Mouse (Mus musculus) urinary bladder, postnatal 10 days (tissue): ENCODE measurements around the gene Epn3.

Experiments used
- DNase-seq: peaks from one replicate; pipeline ENCODE4 v3.0.0; 2022; ENCODE audit warnings: low spot score

The Epn3 gene

DNA sequence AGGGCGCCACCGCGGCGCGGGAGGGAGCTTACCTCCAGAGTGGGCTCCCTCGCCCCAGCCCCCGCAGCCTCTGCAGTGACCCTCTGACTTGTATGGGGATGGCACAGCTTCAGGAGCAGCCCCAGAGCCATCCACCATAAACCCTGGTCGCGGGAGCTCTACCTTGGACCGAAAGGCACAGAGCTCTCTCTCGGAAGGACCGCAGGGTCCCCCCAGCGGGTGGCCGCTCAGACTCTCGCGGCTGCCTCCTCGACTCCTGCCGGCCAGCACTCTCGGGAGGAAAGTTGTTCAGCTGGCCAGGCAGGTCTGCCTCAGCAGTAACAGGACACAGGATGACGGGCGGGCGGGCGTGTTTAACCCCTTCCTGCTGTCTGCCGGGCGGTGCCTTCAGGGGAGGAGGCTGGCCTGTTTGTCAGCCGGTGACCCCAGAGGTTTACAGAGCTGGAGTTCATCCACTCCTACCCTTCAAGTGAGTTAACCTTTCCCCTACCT, at the start of gene Epn3:
TSS of gene Epn3 (minus strand) at position 314 of the 492 bp plus-strand sequence.
- DNase-seq = no peak

DNA sequence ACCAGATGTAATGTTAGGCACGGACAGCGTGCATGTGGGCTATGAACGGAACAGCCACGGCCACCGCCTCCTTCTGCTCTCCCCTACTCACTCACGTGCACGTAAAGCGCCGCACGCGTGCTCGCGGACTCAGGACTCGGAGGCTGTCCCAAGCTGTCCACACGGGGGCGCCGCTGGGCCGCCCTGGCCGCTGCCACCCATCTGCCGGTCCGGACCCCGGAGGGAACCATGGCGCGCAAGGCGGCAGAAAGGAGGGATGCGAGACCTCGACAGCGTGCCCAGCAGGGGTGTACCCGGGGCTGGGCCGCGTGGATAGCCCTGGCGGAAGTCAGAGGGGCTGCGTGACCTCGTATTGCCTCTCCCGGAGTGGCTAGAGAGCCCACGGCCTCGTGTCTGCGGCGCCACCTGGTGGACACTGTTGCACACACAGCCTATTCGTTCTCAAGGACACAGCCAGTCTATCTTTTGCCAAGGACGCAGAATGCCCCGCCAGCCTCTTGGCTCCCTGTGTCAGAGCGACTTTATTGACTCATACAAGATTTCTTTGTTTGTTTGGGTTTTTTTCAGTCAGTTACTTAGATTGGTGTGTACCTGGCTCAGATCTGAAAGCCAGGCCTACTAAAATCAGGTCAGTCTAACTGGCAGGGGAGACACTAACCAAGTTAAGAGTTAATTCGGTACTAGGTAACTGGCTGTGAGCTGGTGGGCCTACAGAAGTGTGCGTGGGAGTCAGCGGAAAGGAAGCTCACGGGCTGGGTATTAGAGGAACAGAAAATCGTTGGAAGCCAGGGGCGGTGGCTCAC, 49.3 kb upstream of the Epn3 start, which contains the start of gene Rsad1:
TSS of gene Rsad1 (minus strand) at position 368 of the 803 bp plus-strand sequence.
- DNase-seq = peak; percentile 81

DNA sequence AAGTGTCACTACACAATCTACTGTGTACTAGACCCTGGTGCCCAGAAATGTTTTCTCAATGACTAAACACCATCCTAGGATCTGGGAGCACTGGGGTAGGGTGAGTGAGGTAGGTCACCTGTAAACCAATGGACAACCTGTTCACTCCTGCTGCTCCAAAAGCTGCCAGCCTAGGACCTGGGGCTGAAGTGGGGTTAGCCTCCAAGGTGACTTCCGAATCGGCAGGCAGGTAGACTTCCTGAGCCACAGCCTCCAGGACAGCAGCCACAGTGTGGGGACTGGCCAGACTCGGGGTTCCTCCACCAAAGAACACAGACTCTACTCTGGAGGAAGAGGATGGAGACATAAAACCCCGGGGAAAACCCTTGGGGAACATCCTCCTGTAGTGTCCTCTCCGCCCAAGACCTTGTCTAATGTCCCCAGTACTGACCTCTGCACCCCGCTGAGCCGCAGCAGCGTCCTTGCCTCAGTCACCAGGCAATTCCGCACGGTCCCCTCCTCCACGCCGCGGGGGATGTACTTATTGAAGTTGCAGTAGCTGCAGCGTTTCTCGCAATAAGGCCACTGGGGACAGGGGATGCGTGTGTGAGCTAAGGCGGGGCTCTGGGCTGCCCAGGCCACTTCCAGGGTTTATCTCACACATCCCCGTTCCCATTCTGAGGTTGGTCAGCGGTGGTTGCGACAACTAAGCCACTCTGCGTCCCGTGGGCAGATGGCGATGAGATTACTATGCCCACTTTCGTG, 48.4 kb upstream of the Epn3 start:
- DNase-seq = no peak

DNA sequence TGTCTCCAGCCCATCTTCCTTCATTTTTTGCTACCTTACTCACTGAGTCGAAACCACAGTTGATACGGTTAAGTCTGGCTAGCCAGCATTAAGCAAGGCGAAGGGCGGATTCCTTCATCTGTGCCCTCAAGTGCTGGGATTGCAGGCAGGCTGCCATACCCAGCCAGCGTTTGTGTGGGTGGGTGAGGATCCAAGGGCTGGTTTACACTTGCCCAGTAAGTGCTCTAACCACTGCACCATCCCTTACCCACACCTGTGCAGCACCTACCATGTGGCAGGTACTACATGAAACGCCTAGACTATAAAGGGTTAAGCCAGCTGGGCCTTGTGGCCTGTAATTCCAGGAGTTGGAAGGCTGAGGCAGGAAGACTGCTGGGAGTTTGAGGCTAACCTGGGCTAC, 47.5 kb upstream of the Epn3 start:
- no peak for DNase-seq

DNA sequence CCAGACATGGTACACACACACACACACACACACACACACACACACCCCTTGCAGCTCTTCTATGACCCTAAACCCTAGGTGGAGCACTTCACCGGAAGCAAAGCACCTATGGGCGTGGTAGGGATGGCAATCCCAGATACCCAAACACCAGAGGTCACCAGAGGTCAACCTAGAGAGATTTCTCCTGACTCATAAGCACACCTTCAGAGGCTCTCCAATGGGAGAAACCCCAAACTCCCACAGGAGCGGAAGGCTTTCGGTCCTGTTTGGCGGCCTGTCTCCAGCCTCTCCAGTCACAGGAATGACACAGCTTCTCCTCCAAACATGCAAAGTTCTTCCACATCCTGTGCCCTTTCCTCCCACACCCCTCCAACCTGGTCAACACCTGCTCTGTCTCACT, 46.6 kb upstream of the Epn3 start:
- DNase-seq = no peak

DNA sequence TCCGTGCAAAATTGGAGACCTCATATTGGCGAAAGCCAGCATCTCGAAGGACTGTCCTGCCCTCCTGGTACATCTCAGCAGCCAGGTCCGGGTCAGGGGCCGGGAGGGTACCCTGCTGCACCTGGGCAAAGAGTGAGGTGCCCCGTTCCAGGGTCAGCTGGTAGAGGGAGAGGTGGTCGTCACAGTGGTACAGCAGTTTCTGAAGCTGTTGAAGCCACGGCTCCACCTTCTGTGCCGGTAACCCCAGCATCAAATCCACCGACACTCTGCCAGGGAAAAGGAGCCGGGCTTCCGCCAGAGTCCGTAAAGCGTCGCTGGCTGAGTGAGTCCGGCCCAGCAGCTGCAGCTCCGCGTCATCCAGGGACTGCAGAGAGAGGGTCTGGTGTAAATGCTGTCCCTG, 44.6 kb upstream of the Epn3 start:
- DNase-seq = no peak

DNA sequence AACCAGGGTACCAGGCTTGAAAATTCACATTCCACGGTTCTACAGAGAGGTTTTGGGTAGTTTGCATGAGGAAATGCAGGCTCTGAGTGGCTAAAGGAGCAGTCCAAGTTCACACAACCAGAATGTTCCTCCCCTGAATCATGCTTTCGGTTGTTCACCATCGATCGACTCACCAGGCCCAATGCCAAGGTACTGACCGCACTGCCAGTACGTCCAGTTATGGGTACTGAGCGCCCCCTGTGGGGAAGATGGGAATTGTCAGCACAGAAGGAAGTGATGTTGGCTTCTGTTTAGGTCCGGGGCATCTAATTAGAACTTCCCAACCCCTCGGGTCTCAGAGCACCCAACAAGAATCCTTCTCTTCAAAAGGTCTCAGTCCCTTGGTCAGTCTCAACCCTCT, 44.2 kb upstream of the Epn3 start:
- DNase-seq = peak; percentile 91

DNA sequence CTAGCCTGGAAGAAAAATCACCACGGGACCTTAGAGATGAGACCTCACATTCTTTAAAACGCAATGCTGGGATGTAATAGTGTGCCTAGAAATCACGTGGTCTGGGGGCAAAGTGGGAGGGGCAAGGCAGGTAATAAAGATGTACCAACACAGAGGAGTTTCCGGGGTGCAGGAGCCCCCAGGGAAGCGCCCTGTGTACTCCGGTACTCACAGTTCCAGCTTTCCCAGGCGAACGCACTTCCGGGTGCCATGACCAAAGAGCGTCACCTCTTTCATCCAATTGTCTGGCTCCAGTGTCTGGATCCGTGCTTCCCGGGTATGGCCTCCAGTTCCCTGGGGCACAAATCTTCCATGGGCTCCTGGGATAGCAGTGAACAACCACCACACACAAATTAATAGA, 43.6 kb upstream of the Epn3 start:
- no peak for DNase-seq

DNA sequence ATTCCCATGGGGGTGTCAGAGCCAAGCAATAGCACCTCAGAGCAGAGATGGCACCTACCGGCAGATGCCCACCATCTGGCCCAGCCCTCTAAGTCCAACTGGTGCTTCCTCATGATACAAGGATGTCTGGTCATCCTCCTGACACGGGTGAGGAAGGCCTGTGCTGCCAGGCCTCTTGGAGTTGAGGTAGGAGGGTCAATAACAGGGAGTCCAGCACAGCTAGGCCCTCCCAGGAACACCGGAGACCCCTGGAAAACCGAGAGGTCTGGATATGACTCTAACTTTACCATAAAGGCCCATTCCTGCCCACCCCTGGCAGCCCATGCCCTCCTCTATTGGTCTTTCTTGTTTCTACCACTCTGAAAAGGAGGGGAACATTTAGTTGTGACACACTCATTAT, 42.6 kb upstream of the Epn3 start:
- no peak for DNase-seq

DNA sequence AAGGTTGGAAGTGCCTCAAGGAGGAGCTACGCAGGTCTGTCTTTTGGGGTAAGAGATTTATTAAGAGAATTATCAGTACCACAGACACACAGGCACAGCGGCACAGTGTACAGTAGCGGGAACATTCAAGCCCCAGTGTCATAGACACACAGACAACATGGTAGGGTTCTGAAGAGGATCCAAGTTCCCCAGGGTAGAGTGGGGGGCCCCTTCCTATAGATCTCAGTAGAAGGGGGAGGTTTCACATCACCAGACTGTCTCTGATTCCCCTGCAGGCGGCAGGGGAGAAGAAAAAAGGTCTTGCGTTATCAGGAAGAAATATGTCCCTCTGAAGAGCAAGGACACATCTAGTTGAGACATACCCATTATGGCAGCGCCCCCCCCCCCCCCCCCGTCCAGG, 40.0 kb upstream of the Epn3 start:
- no peak for DNase-seq

DNA sequence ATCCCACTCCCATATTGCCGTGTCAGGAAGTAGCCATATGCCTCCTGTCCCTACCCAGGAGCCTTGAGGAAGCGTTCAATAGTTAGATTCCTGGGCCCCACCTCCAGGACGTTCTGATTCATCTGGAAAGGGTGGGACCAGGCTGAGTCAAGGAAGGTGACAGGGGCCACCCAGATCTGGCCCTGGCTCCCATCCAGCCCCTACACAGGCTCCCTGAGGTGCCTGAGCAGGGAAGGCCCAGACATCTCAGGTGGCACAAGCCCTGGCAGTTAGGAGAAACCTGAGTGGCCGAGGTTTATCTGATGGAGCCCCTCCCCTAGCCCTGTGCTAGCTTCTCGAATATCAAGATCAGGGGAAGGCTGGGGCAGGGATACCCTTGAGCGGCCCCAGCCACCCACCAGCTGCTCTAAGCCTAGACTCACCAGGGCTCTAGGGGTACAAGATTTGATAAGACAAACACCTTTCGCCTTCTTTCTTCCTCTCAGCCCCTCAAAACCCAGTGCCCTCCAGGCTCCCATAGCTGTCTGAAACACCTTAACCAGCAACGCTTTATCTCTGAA, 39.0 kb upstream of the Epn3 start:
- no peak for DNase-seq

DNA sequence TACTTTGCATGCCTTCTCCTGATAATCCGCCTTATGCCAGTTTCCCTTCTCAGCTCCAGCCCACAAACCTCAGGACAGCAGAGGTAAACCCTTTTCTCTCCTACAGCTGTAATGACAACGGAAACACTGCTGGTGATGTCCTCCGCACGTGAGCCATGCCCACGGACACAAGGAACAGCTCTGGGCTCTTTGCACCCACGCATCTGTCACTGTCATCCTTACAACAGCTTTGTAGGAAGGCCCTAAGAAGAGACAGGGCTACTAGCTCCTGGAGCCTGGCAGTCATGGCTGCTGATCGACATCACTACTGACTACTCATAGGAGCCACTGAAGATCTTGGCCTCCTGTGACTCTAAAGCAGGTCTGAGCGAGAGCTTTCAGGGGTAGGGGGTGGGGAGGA, 33.4 kb upstream of the Epn3 start:
- DNase-seq = no peak

DNA sequence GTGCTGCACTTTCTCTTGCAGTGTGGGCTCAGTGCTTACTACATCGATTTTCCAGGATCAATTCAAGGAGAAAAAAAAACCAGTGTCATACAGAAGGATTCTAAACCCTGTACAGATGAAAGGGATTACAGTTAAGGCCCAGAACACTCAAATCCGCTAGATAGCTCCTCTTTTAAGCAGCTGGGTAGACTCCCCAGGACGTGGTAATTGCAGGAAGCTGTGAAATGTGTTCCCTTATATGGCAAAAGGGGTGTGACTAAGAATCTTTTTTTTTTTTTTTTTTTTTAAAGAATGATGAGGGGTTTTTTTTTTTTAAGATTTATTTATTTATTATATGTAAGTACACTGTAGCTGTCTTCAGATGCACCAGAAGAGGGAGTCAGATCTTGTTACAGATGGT, 29.1 kb upstream of the Epn3 start:
- no peak for DNase-seq

DNA sequence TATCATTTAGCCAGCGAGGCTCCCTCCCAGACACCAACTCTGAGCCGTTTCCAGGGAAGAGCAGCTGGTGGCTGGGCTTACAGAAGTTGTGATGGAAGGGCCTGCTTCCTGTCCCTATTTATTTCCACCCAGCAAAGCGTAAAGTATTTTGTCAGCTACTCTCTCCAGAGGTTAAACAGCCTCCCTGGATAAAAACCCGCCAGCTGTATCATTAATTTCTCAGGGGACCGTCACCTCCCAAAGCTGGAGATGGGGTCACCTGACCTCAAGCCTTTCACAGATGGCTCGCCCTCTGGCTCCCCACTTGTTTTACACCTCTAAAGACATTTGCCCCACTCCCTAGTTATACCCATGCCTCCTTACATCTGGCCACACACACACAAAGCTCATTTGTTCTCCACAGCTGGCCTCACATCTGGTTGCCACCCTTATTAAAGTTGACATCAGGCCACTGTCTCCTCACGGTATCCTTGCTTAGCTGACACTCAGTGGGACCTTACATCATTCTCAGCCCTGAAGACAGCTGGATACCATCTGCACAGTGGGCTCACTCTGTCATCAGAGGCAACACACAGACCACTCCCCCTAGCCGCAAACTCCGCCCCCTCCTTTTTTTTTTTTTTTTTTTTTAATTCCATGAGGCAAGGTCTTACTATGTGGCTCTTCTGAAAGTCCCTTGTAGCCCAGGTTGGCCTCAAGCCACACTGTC, 26.6 kb upstream of the Epn3 start:
- no peak for DNase-seq

DNA sequence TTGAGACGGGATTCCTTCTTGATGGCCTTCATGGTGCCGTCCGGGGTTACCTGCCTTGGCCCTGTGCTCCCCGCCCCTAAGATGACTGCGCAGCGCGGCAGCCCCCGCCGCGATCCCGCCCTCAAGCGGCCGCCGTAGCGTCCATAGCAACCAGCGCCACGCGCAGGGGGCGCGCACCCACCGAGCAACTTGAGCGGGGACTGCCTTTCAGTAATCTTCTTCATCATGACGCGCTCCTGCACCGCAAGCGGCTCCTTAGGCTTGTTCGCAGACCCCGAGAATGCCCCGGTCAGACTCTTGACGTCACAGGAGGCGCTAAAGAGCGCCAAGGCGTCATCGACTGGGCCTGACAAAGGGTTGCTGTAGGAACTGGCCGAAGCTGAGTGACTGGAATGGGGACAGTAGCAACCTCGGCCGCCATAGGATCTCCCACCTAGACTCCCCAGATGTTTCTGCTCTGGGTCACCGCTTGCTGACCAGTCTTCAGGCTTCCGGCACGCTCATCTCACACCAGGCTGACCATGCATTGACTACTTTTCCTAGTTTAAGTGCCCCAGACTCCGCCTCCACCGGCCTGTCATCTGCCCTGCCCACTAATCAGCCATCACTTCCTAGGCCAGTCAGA, 21.6 kb upstream of the Epn3 start, which contains the start of gene Mycbpap:
TSS of gene Mycbpap (minus strand) at position 524 of the 625 bp plus-strand sequence.
- no peak for DNase-seq

DNA sequence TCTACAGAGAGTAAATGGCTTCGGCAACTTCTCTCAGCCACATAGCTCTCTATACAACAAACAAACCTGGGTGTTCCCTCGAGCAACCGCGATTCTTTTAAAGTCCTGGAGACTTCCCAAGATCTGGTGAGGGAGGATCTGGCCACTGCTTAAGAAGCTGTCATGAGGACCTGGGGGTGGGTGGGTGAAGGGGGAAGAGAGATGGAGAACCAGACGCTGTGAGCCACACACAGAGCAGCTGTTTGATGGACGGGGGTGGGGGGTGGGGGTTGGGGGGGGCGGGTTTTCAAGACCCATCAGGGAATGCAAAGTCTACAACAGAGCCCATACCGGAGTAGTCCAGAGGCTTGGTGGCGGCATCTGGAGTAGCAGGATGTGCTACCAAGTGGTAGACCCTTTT, 13.7 kb upstream of the Epn3 start:
- DNase-seq = no peak

DNA sequence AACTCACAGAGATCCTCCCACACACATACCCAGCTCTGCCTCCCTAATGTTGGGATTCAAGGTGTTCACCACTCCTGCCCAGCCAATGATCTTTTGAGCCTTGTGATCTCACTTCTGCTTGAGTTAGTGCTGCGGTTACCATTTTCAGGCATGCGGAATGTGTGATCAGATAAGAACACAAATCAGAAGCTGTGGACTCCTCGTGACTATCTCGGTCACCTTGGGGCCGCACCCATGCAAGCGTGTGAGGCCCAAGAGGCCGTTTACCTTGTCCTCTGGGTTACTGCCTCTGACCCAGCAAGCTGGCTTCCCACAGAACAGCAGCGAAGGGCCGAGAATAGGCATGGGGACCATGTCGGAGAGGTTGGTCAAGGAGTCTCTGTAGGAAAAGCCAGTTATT, 9.2 kb upstream of the Epn3 start:
- no peak for DNase-seq

DNA sequence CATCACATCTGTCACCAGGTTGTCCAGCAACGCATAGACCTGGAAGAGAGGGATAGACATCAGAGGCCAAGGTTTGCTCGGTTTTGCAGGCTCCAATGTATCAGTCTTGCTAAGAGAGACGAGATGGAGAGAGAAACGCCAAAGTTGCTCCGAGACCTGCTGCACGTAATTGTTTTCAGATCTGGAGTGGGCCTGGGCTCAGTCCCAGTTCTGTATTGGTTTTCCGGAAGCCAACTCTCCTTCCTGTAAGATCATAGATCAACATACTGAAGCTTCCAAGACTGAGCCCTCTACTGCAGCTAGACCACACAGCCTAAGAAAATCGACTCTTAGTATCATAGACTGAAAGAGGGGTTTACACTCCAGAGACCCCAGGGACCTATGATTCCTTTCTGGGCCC, 1.7 kb upstream of the Epn3 start:
- no peak for DNase-seq

DNA sequence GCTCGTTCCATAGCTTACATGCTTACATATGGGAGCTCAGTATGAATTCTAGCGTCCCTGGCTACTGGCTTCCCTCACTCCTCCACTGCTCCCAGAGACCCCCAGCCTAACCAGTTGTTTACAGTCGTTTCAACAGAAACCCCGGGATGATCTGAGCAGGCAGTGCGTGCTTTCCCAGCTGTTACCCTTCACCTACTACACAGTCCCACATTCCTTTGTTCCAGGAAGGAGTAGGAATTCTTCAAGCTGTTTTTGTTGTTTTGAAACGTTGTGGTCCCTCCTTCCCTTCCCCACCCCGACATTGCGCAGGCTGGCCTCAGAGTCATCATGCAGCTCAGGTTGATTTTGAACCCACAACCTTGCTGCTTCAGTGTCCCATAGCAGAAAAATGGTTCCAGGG, 588 bp upstream of the Epn3 start:
- DNase-seq = no peak

DNA sequence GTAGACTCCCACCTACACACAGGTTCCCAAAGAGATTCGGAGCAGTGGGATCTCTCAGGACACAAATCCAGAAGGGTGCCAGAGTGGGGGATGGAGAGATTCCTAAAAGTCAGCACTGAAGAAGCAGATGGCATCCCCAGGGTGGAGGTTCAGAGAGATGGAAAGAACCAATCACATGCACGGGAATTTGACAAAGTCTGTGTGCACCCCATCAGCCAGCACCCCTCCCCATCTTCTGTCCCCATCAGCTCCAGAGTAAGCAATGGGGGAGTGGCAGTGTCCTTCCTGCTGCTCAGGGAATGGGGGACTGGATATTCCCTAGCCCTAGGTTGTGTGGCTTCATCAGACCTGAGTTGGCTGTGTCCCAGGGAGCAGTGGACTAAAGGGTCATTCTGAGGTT, 739 bp downstream of the Epn3 start:
- DNase-seq = no peak

DNA sequence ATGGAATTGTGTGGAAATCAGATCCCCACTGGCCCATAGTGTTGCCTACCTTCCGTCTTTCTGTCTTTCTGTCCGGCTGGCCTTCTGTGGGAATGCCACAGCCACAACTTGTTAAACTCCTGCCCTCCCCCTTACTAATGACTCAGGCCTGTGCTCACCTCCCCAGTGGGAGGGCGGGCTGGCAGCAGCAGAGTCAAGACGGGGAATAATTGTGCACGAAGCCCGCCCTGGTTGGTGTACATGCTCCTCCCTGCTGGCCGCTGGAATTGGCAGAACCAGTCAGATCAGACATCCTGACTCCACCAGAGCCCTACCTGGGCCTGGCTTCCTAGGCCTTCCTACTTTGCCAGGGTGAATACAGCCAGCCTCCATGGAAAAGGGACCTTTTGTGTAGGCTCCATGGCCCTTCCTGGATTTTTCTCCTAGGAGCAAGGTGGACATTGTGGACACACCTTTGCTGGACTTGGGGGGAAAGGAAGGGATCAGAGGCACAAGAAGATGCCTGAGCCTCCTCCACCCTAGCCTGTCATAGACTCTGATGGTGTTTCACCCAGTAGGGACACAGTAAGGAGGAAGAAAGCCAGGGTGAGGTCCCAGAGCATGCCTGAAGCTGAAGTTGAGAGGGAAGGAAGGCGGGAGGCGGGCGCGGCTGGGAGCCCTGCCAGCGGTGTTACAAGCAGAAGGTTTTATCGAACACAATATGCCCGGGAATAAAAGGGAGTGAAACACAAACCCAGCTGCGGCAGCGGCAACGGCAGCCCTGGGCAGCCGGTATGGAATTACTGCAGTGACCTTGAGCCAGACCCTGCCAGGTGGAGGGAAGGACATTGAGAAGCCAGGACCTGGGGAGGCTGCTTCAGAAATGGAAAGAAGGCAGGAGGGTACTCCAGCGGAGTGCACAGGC, 1.4 kb downstream of the Epn3 start:
- DNase-seq = no peak
